Mouse (Mus musculus) left cerebral cortex, postnatal 36 days (tissue): Measurements from ENCODE around the gene Slc23a3. TPM values are rescaled to one million over a fixed set of nuclear protein-coding genes. Genes with fewer than 3 reads are reported as not detected.
A peak's percentile ranks its signal among the peaks of the same experiment; 100 is the strongest.

ENCODE experiments used
- DNase-seq, 2 experiments: peaks; one replicate each; pipeline ENCODE4 v3.0.0; 2021 to 2022; ENCODE audit warnings: low spot score in 2 of 2, mixed read lengths in 1 of 2
- intact Hi-C: fragments of 180-260 bp; cut with DNase I; formaldehyde crosslinking; loops from one replicate; pipeline ENCODE4 v1.15.1; 2025
- total RNA-seq, 2 experiments: library from RNA; stranded (reverse); gene quantifications; 2 replicates each; pipeline ENCODE4 v1.2.3; 2021

The Slc23a3 gene
- total RNA-seq, 2 experiments from 2014 or later = 0.84 to 0.88 TPM

- peak; percentile 66 to 78 for DNase-seq
- intact Hi-C loops = loop anchor here (2.0 kb wide), 1 partner anchor 27 kb away; the partner anchor contains the start of gene Zfand2b
These were observed 7.9 kb upstream of the Slc23a3 start for GRCm38 (mm10) chr1:75141486-75142190.

- intact Hi-C loops = no loop called here
- no peak for DNase-seq
These were observed 7.0 kb upstream of the Slc23a3 start for GRCm38 (mm10) chr1:75140601-75141190.

DNA sequence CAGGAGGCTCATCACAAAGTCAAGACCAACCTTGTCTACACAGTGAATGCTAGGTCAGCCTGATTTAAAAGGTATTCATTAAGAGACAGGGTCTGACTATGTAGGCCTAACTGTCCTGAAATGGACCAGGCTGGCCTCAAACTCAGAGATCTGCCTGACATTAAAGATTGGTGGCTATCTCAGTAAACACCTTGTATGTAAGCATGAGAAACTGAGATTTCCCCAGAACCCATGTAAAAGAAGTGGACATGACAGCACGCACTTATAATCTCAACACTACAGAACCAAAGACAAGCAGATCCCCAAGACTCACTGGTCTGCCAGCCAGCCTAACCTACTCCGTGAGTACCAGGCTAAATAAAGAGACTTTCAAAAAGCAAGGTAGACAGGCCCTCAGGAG is 4.8 kb upstream of the Slc23a3 start:
- DNase-seq = no peak
- intact Hi-C loops = no loop called here

- intact Hi-C loops = no loop called here
- DNase-seq = no peak
These were observed 3.0 kb upstream of the Slc23a3 start for GRCm38 (mm10) chr1:75136730-75137129.

DNA sequence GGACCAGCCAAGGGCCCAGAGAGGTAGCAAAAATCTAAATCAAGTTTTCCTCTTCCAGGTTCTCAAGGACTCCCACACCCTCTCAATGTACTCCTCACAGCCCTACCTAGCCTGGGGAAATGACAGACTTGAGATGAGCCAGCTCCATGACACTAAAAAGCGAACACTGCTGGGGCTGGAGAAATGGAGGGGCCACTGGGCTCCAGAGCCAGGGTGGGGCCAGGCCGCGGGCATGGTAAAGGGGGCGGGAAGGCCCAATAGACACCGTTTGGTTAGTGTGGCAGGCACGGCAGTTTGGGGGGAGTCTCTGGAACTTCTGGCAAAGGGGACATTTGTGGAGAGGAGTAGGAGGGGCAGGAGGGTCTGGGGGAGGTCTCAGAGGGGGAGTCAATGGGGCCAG is 2.6 kb upstream of the Slc23a3 start:
- no peak for DNase-seq
- intact Hi-C loops = no loop called here

GRCm38 (mm10) chr1:75128641-75129040 is 5.0 kb downstream of the Slc23a3 start:
- DNase-seq = no peak
- intact Hi-C loops = no loop called here

DNA sequence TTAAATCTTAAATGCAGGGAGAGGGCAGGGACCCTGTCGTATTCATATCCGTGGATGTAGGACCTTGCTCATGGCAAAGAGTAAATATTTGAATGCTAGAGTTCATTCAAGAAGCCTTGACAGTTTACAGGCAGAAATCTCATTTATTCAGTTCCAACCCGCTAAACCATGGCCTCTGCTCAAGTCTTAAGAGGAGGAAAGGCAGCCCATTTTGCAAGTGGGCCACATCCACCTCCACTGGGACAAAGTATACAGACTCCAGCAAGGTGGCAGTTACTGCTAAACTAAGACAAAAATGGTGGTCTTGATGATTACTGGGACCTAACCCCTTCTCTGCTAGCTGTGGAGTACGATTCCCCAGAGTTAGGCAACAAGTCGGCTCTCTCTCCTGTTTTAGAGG is 8.3 kb downstream of the Slc23a3 start:
- intact Hi-C loops = no loop called here
- DNase-seq = no peak

GRCm38 (mm10) chr1:75124346-75125321 is 9.1 kb downstream of the Slc23a3 start, which contains the start of gene Nhej1:
Nhej1 (minus strand) TSS chr1:75125200.
- peak; percentile 86 to 88 for DNase-seq
- intact Hi-C loops = no loop called here

GRCm38 (mm10) chr1:75122211-75122610 is 11.5 kb downstream of the Slc23a3 start:
- intact Hi-C loops = no loop called here
- DNase-seq = no peak

Other genes starting within 250 kb of the Slc23a3 start
- not detected for gene Fev, start 248.5 kb downstream of the Slc23a3 start, total RNA-seq
- gene Cryba2, start 240.7 kb downstream of the Slc23a3 start, total RNA-seq = 1 to 10 TPM in 1 of 2 experiments, not detected in 1; 1.2 TPM
- 1 to 10 TPM; 1.7 to 2.6 TPM for gene Cfap65, start 198.3 kb downstream of the Slc23a3 start, total RNA-seq
- under 1 TPM; 0.37 to 0.48 TPM for gene Ihh, start 182.2 kb downstream of the Slc23a3 start, total RNA-seq
- 1 to 10 TPM; 1.7 to 3.4 TPM for gene Nhej1, start 8.7 kb downstream of the Slc23a3 start, total RNA-seq
- gene Cnppd1, start 8.8 kb upstream of the Slc23a3 start, total RNA-seq = 10 to 100 TPM; 28.8 to 32.6 TPM
- 100 to 1,000 TPM; 184 to 202 TPM for gene Retreg2, start 8.9 kb upstream of the Slc23a3 start, total RNA-seq
- gene Zfand2b, start 34.8 kb upstream of the Slc23a3 start, total RNA-seq = 10 to 100 TPM; 25.9 to 30.1 TPM
- gene Abcb6, start 46.5 kb upstream of the Slc23a3 start, total RNA-seq = 10 to 100 TPM; 22.8 to 24.7 TPM
- 10 to 100 TPM; 21.6 to 31.7 TPM for gene Ankzf1, start 58.3 kb upstream of the Slc23a3 start, total RNA-seq
- gene Atg9a, start 58.3 kb upstream of the Slc23a3 start, total RNA-seq = 100 to 1,000 TPM; 138 to 146 TPM
- 10 to 100 TPM; 10.4 to 15.8 TPM for gene Glb1l, start 76.9 kb upstream of the Slc23a3 start, total RNA-seq
- gene Stk16, start 76.9 kb upstream of the Slc23a3 start, total RNA-seq = 10 to 100 TPM; 80.3 to 85.9 TPM
- gene Tuba4a, start 86.0 kb upstream of the Slc23a3 start, total RNA-seq = 100 to 1,000 TPM; 579 to 672 TPM
- not detected for gene A630095N17Rik, start 98.2 kb upstream of the Slc23a3 start, total RNA-seq
- 10 to 100 TPM; 91.6 to 97.6 TPM for gene Dnajb2, start 102.5 kb upstream of the Slc23a3 start, total RNA-seq
- 100 to 1,000 TPM; 468 to 499 TPM for gene Ptprn, start 130.6 kb upstream of the Slc23a3 start, total RNA-seq
- 100 to 1,000 TPM; 122 to 146 TPM for gene Resp18, start 144.5 kb upstream of the Slc23a3 start, total RNA-seq
- 10 to 100 TPM; 51.9 to 55.9 TPM for gene Dnpep, start 184.1 kb upstream of the Slc23a3 start, total RNA-seq
- 1 to 10 TPM in 1 of 2 experiments, under 1 TPM in 1; 0.84 to 1.5 TPM for gene Des, start 226.4 kb upstream of the Slc23a3 start, total RNA-seq
- 100 to 1,000 TPM; 173 to 212 TPM for gene Speg, start 241.4 kb upstream of the Slc23a3 start, total RNA-seq